Mouse (Mus musculus): ENCODE measurements around the gene Fut11. TPM values are rescaled to one million over a fixed set of nuclear protein-coding genes. Genes with fewer than 3 reads are reported as not detected.

The Fut11 gene
- polyA plus RNA-seq, 1 experiment from 2014 or later = 13.1 TPM

GRCm38 (mm10) chr14:20721371-20721770, 26.6 kb downstream of the Fut11 start:
- no peak overlapping the region for H3K4me3 ChIP-seq (ENCODE audit: low read depth, low read length)
- H3K9ac ChIP-seq (ENCODE audit: low read length) = no peak overlapping the region
- H3K4me2 ChIP-seq (ENCODE audit: low read length) = no peak overlapping the region
- DNase-seq (ENCODE audit: low spot score) = no peak
- no peaks in the 10 kb centered on the region for H3K9me3 ChIP-seq (replicated peaks; ENCODE audit: control insufficient read depth, low read length)
- H3K27me3 ChIP-seq (replicated peaks; ENCODE audit: control insufficient read depth, insufficient read depth, low read length) = no peaks in the 10 kb centered on the region
- WGBS = 79% methylated on average over 4 of the region's 4 CpGs
- peaks cover 98% of the 10 kb centered on the region for H3K36me3 ChIP-seq (ENCODE audit: control insufficient read depth, insufficient read depth, low read length)
- H3K27ac ChIP-seq (ENCODE audit: low read depth, low read length) = no peak overlapping the region
- no peaks in the 10 kb centered on the region for H3K4me1 ChIP-seq (ENCODE audit: control insufficient read depth, insufficient read depth, low read length)
- no peak for ATAC-seq

GRCm38 (mm10) chr14:20723006-20723405, 28.2 kb downstream of the Fut11 start:
- 91% methylated on average over 12 of the region's 12 CpGs for WGBS
- H3K36me3 ChIP-seq (ENCODE audit: control insufficient read depth, insufficient read depth, low read length) = peaks cover 98% of the 10 kb centered on the region

GRCm38 (mm10) chr14:20724043-20724442, 29.3 kb downstream of the Fut11 start:
- Histone ChIP-seq H3K4me3 (ENCODE audit: low read depth, low read length) (no peak overlapping the region), H3K4me1 (ENCODE audit: control insufficient read depth, insufficient read depth, low read length) (no peaks in the 10 kb centered on the region), H3K27me3 (replicated peaks; ENCODE audit: control insufficient read depth, insufficient read depth, low read length) (no peaks in the 10 kb centered on the region), H3K36me3 (ENCODE audit: control insufficient read depth, insufficient read depth, low read length) (peaks cover 98% of the 10 kb centered on the region), H3K9ac (ENCODE audit: low read length) (no peak overlapping the region), H3K9me3 (replicated peaks; ENCODE audit: control insufficient read depth, low read length) (no peaks in the 10 kb centered on the region), H3K27ac (ENCODE audit: low read depth, low read length) (no peak overlapping the region), H3K4me2 (ENCODE audit: low read length) (no peak overlapping the region)
- 37% methylated on average over 5 of the region's 5 CpGs for WGBS
- DNase-seq (ENCODE audit: low spot score) (peak; percentile 77), ATAC-seq (peak; percentile 45)

More at GRCm38 (mm10) chr14:20723006-20723405, 28.2 kb downstream of the Fut11 start:
- Histone ChIP-seq H3K4me1 (ENCODE audit: control insufficient read depth, insufficient read depth, low read length) (no peaks in the 10 kb centered on the region), H3K9ac (ENCODE audit: low read length) (no peak overlapping the region), H3K27ac (ENCODE audit: low read depth, low read length) (no peak overlapping the region), H3K4me3 (ENCODE audit: low read depth, low read length) (no peak overlapping the region), H3K4me2 (ENCODE audit: low read length) (no peak overlapping the region), H3K9me3 (replicated peaks; ENCODE audit: control insufficient read depth, low read length) (no peaks in the 10 kb centered on the region), H3K27me3 (replicated peaks; ENCODE audit: control insufficient read depth, insufficient read depth, low read length) (no peaks in the 10 kb centered on the region)
- ATAC-seq = no peak
- DNase-seq (ENCODE audit: low spot score) = no peak

- Histone ChIP-seq H3K9ac (ENCODE audit: low read length) (no peak overlapping the region), H3K27me3 (replicated peaks; ENCODE audit: control insufficient read depth, insufficient read depth, low read length) (no peaks in the 10 kb centered on the region), H3K4me2 (ENCODE audit: low read length) (no peak overlapping the region), H3K4me3 (ENCODE audit: low read depth, low read length) (no peak overlapping the region), H3K4me1 (ENCODE audit: control insufficient read depth, insufficient read depth, low read length) (no peaks in the 10 kb centered on the region), H3K36me3 (ENCODE audit: control insufficient read depth, insufficient read depth, low read length) (peaks cover 98% of the 10 kb centered on the region), H3K9me3 (replicated peaks; ENCODE audit: control insufficient read depth, low read length) (no peaks in the 10 kb centered on the region), H3K27ac (ENCODE audit: low read depth, low read length) (no peak overlapping the region)
- 89% methylated on average over 6 of the region's 6 CpGs for WGBS
- ATAC-seq = no peak
- DNase-seq (ENCODE audit: low spot score) = no peak
These were observed 31.0 kb downstream of the Fut11 start for GRCm38 (mm10) chr14:20725660-20726339.

GRCm38 (mm10) chr14:20729871-20730270, 35.1 kb downstream of the Fut11 start:
- Histone ChIP-seq H3K36me3 (ENCODE audit: control insufficient read depth, insufficient read depth, low read length) (peaks cover 65% of the 10 kb centered on the region), H3K9me3 (replicated peaks; ENCODE audit: control insufficient read depth, low read length) (no peaks in the 10 kb centered on the region), H3K27me3 (replicated peaks; ENCODE audit: control insufficient read depth, insufficient read depth, low read length) (no peaks in the 10 kb centered on the region), H3K4me3 (ENCODE audit: low read depth, low read length) (no peak overlapping the region), H3K4me1 (ENCODE audit: control insufficient read depth, insufficient read depth, low read length) (peaks cover 5% of the 10 kb centered on the region; the same call in 1 of the 2 replicates), H3K4me2 (ENCODE audit: low read length) (no peak overlapping the region), H3K27ac (ENCODE audit: low read depth, low read length) (no peak overlapping the region), H3K9ac (ENCODE audit: low read length) (no peak overlapping the region)
- ATAC-seq (no peak), DNase-seq (ENCODE audit: low spot score) (no peak)
- 93% methylated on average over 9 of the region's 9 CpGs for WGBS

- DNase-seq (ENCODE audit: low spot score) (no peak), ATAC-seq (no peak)
- Histone ChIP-seq H3K4me1 (ENCODE audit: control insufficient read depth, insufficient read depth, low read length) (peaks cover 5% of the 10 kb centered on the region; the same call in 1 of the 2 replicates), H3K9me3 (replicated peaks; ENCODE audit: control insufficient read depth, low read length) (no peaks in the 10 kb centered on the region), H3K36me3 (ENCODE audit: control insufficient read depth, insufficient read depth, low read length) (peaks cover 59% of the 10 kb centered on the region), H3K4me3 (ENCODE audit: low read depth, low read length) (no peak overlapping the region), H3K4me2 (ENCODE audit: low read length) (no peak overlapping the region), H3K27ac (ENCODE audit: low read depth, low read length) (no peak overlapping the region), H3K27me3 (replicated peaks; ENCODE audit: control insufficient read depth, insufficient read depth, low read length) (no peaks in the 10 kb centered on the region), H3K9ac (ENCODE audit: low read length) (no peak overlapping the region)
- WGBS = 89% methylated on average over 9 of the region's 9 CpGs
These were observed 36.3 kb downstream of the Fut11 start for GRCm38 (mm10) chr14:20730853-20731602.

GRCm38 (mm10) chr14:20733041-20733951, 38.5 kb downstream of the Fut11 start:
- Histone ChIP-seq H3K27ac (ENCODE audit: low read depth, low read length) (no peak overlapping the region), H3K4me2 (ENCODE audit: low read length) (peak overlapping the region; percentile 85), H3K4me1 (ENCODE audit: control insufficient read depth, insufficient read depth, low read length) (peaks cover 5% of the 10 kb centered on the region; the same call in 1 of the 2 replicates), H3K36me3 (ENCODE audit: control insufficient read depth, insufficient read depth, low read length) (peaks cover 43% of the 10 kb centered on the region), H3K4me3 (ENCODE audit: low read depth, low read length) (peak overlapping the region; percentile 75), H3K9me3 (replicated peaks; ENCODE audit: control insufficient read depth, low read length) (no peaks in the 10 kb centered on the region), H3K27me3 (replicated peaks; ENCODE audit: control insufficient read depth, insufficient read depth, low read length) (no peaks in the 10 kb centered on the region), H3K9ac (ENCODE audit: low read length) (peak overlapping the region; percentile 84)
- DNase-seq (ENCODE audit: low spot score) = no peak
- no peak for ATAC-seq
- 51% methylated on average over 12 of the region's 12 CpGs for WGBS

GRCm38 (mm10) chr14:20733952-20734774, 39.4 kb downstream of the Fut11 start, which contains the start of gene Ndst2:
Gene Ndst2, minus strand, starts transcription at chr14:20734562.
- under 1% methylated on average over 81 of the region's 81 CpGs for WGBS

More at GRCm38 (mm10) chr14:20733952-20734774, 39.4 kb downstream of the Fut11 start, which contains the start of gene Ndst2:
- Histone ChIP-seq H3K36me3 (ENCODE audit: control insufficient read depth, insufficient read depth, low read length) (peaks cover 43% of the 10 kb centered on the region), H3K4me2 (ENCODE audit: low read length) (peak within 1 kb of the TSS; percentile 85), H3K4me3 (ENCODE audit: low read depth, low read length) (peak within 1 kb of the TSS; percentile 75), H3K9me3 (replicated peaks; ENCODE audit: control insufficient read depth, low read length) (no peaks in the 10 kb centered on the region), H3K4me1 (ENCODE audit: control insufficient read depth, insufficient read depth, low read length) (peaks cover 5% of the 10 kb centered on the region; the same call in 1 of the 2 replicates), H3K27ac (ENCODE audit: low read depth, low read length) (peak within 1 kb of the TSS; percentile 71), H3K27me3 (replicated peaks; ENCODE audit: control insufficient read depth, insufficient read depth, low read length) (no peaks in the 10 kb centered on the region), H3K9ac (ENCODE audit: low read length) (peak within 1 kb of the TSS; percentile 84)
- peak; percentile 99 for ATAC-seq
- peak; percentile 92 for DNase-seq (ENCODE audit: low spot score)
